Mouse (Mus musculus) liver, embryonic 12.5 days (tissue): ENCODE data around the gene Asrgl1. TPM values are rescaled to one million over a fixed set of nuclear protein-coding genes. Genes with fewer than 3 reads are reported as not detected.

ENCODE experiments used
- ATAC-seq: fragments of 200-750 bp; cut with Nextera tagmentation; 2 replicates; pipeline ENCODE4 v1.8.0; 2017; ENCODE audit warnings: moderate number of reproducible peaks, mild to moderate bottlenecking, moderate library complexity
- H3K27ac ChIP-seq: fragments of 300-500 bp; sonication (generic); 2 replicates; pipeline ENCODE4 v1.5.1; 2016; ENCODE audit warnings: mild to moderate bottlenecking
- H3K27me3 ChIP-seq: fragments of 300-500 bp; sonication (generic); replicated peaks from 2 replicates; pipeline ENCODE4 v1.6.1; 2016; ENCODE audit warnings: mild to moderate bottlenecking, moderate library complexity
- H3K36me3 ChIP-seq: fragments of 300-500 bp; sonication (generic); 2 replicates; pipeline ENCODE4 v1.6.1; 2016; ENCODE audit warnings: mild to moderate bottlenecking, moderate library complexity
- H3K4me1 ChIP-seq: fragments of 300-500 bp; sonication (generic); 2 replicates; pipeline ENCODE4 v1.6.1; 2016
- H3K4me2 ChIP-seq: fragments of 300-500 bp; sonication (generic); 2 replicates; pipeline ENCODE4 v1.6.1; 2016; ENCODE audit warnings: mild to moderate bottlenecking, moderate library complexity
- H3K4me3 ChIP-seq: fragments of 300-500 bp; sonication (generic); 2 replicates; pipeline ENCODE4 v1.5.1; 2016; ENCODE audit warnings: mild to moderate bottlenecking, moderate library complexity
- H3K9ac ChIP-seq: fragments of 300-500 bp; sonication (generic); 2 replicates; pipeline ENCODE4 v1.6.1; 2016; ENCODE audit warnings: mild to moderate bottlenecking, moderate library complexity
- H3K9me3 ChIP-seq: fragments of 300-500 bp; sonication (generic); replicated peaks from 2 replicates; pipeline ENCODE4 v1.6.1; 2016; ENCODE audit warnings: mild to moderate bottlenecking, moderate library complexity
- WGBS: fragments of 180-500 bp; shearing (Covaris S2); methylation state at CpG from one replicate; pipeline ENCODE4 v1.1.7; 2016; ENCODE audit not compliant: insufficient replicate concordance; 5-methylcytosine and 5-hydroxymethylcytosine counted together
- polyA plus RNA-seq: library from polyadenylated mRNA; unstranded; fragments of >200 nt; fragmentation: Nextera tagmentation; extraction: Ambion mirVana; gene quantifications from 2 replicates; pipeline ENCODE4 v1.2.1, GENCODE M21; 2016

Asrgl1 gene
- polyA plus RNA-seq, 1 experiment from 2014 or later = 13.2 TPM

- H3K4me2 ChIP-seq = no peak overlapping the region
- H3K4me3 ChIP-seq = no peak overlapping the region
- WGBS = 25% methylated on average over 7 of the region's 7 CpGs
- H3K27ac ChIP-seq = no peak overlapping the region
- no peaks in the 10 kb centered on the region for H3K27me3 ChIP-seq
- no peaks in the 10 kb centered on the region for H3K36me3 ChIP-seq
- peaks cover 9% of the 10 kb centered on the region; the same call in 1 of the 2 replicates for H3K4me1 ChIP-seq
- no peak for ATAC-seq
- no peak overlapping the region for H3K9ac ChIP-seq
- H3K9me3 ChIP-seq = no peaks in the 10 kb centered on the region
These were observed 55.5 kb downstream of the Asrgl1 start for GRCm38 (mm10) chr19:9079916-9080315.

- no peaks in the 10 kb centered on the region for H3K36me3 ChIP-seq
- H3K27ac ChIP-seq = no peak overlapping the region
- no peak overlapping the region for H3K4me3 ChIP-seq
- 58% methylated on average over 4 of the region's 4 CpGs for WGBS
- H3K27me3 ChIP-seq = no peaks in the 10 kb centered on the region
- peaks cover 10% of the 10 kb centered on the region; the same call in 1 of the 2 replicates for H3K4me1 ChIP-seq
- no peak overlapping the region for H3K9ac ChIP-seq
- ATAC-seq = no peak
- no peak overlapping the region for H3K4me2 ChIP-seq
- H3K9me3 ChIP-seq = no peaks in the 10 kb centered on the region
These were observed 58.3 kb downstream of the Asrgl1 start for GRCm38 (mm10) chr19:9076982-9077660.

- H3K9me3 ChIP-seq = no peaks in the 10 kb centered on the region
- H3K4me2 ChIP-seq = no peak overlapping the region
- H3K36me3 ChIP-seq = no peaks in the 10 kb centered on the region
- H3K4me3 ChIP-seq = no peak overlapping the region
- no peak overlapping the region for H3K27ac ChIP-seq
- no peaks in the 10 kb centered on the region for H3K27me3 ChIP-seq
- no peak for ATAC-seq
- WGBS = 74% methylated on average over 3 of the region's 3 CpGs
- H3K4me1 ChIP-seq = peaks cover 13% of the 10 kb centered on the region
- H3K9ac ChIP-seq = no peak overlapping the region
These were observed 59.4 kb downstream of the Asrgl1 start for GRCm38 (mm10) chr19:9076035-9076434.

DNA sequence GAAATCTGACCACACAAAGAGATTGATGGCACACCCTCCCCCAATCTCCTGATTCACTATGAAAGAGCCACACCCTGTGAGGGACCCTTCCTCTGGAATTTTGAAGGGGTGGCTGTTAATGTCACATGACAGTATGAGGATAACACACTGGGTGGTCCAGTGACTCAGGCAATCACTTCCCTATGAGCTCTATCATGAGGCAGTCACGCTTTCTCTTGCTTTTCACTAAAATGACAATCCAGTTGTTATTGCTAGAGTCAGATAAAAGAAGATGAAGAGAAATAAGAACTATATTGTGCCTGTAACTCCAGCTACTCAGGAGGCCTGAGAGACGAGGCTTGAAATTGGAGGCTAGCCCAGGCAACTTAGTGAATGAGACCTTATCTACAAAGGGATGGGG is 59.9 kb downstream of the Asrgl1 start:
- no peak for ATAC-seq
- 56% methylated on average over 2 of the region's 2 CpGs for WGBS
- no peaks in the 10 kb centered on the region for H3K27me3 ChIP-seq
- H3K4me3 ChIP-seq = no peak overlapping the region
- H3K9ac ChIP-seq = no peak overlapping the region
- H3K4me2 ChIP-seq = no peak overlapping the region
- H3K9me3 ChIP-seq = no peaks in the 10 kb centered on the region
- no peaks in the 10 kb centered on the region for H3K36me3 ChIP-seq
- H3K4me1 ChIP-seq = peaks cover 17% of the 10 kb centered on the region
- no peak overlapping the region for H3K27ac ChIP-seq

DNA sequence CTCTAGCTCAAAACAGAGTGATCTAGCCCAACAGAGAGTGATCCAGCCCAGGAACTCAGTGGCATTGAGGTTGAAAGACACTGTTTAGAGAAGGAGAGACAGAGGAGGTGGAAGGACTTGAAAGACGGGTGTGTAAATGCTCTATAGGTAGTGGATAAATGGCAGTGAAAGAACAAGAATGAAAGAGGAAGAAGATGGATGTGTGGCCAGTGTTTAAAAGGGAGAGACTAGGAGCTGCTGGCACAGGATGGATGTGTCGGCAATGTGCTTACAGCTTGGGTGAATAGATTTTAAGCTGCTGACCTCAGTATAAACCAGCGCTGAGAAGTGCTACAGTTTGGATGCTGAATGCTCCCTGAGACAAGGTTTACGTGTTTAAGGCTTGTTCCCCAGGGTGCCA is 61.0 kb downstream of the Asrgl1 start:
- H3K27ac ChIP-seq = no peak overlapping the region
- 61% methylated on average over 4 of the region's 4 CpGs for WGBS

DNA sequence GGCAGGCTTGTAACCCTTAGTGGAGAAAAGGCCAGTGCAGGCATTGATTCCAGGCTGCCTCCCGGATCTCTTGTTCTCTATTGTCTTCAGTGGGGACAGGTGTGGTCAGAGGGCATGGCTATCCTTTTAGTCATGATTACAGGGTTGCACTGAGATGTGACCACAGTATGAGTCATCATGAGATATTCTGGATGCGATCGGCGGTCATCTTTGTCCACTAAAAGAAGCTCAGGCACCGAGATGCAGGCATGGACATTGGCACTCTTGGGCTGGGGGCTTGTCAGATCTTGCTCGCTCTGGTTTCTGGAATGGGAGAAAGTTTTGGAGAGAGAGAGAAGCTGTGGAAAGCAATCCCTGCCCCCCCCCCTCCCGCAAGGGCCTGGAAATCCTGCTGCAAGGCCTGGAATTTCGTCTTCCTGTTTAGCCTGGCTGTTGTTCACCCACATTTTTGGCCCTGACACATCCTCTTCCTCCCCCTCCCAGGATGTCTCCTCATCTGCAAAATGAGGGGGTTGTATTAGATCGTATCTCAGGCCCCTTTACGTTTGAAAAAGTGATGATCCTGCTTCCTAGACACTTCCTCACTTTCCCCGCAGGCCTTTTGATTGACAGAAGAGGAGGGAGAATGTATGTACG is 61.5 kb downstream of the Asrgl1 start:
- Histone ChIP-seq H3K36me3 (no peaks in the 10 kb centered on the region), H3K27ac (no peak overlapping the region), H3K4me3 (no peak overlapping the region), H3K4me2 (no peak overlapping the region), H3K9me3 (no peaks in the 10 kb centered on the region), H3K27me3 (no peaks in the 10 kb centered on the region), H3K4me1 (peaks cover 17% of the 10 kb centered on the region), H3K9ac (no peak overlapping the region)
- 41% methylated on average over 12 of the region's 12 CpGs for WGBS
- no peak for ATAC-seq

More for the DNA sequence above, 61.0 kb downstream of the Asrgl1 start:
- no peak for ATAC-seq
- Histone ChIP-seq H3K4me2 (no peak overlapping the region), H3K9ac (no peak overlapping the region), H3K27me3 (no peaks in the 10 kb centered on the region), H3K4me3 (no peak overlapping the region), H3K36me3 (no peaks in the 10 kb centered on the region), H3K4me1 (peaks cover 17% of the 10 kb centered on the region), H3K9me3 (no peaks in the 10 kb centered on the region)

DNA sequence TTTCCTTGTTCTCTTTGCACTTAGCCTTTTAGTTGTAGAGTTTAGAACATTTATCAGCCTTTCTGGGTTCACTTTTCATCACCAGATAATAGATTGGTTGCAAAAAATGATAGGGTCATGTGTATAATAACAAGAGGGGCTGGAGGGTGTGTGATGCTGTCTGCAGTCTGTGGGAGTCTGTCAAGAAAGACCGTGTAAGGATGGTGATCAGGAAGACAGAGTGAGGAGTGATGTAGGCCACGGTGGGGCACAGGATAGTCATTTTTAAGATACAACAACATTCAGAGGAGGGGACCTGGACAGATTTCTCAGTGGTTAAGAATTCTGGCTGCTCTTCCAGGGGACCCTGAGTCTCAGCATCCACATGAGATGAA is 63.3 kb downstream of the Asrgl1 start:
- no peak overlapping the region for H3K4me2 ChIP-seq
- H3K27me3 ChIP-seq = no peaks in the 10 kb centered on the region
- H3K9ac ChIP-seq = no peak overlapping the region
- no peak overlapping the region for H3K27ac ChIP-seq
- WGBS = 49% methylated on average over 2 of the region's 2 CpGs
- H3K9me3 ChIP-seq = no peaks in the 10 kb centered on the region
- H3K4me1 ChIP-seq = peaks cover 17% of the 10 kb centered on the region
- no peak for ATAC-seq
- no peaks in the 10 kb centered on the region for H3K36me3 ChIP-seq
- no peak overlapping the region for H3K4me3 ChIP-seq

DNA sequence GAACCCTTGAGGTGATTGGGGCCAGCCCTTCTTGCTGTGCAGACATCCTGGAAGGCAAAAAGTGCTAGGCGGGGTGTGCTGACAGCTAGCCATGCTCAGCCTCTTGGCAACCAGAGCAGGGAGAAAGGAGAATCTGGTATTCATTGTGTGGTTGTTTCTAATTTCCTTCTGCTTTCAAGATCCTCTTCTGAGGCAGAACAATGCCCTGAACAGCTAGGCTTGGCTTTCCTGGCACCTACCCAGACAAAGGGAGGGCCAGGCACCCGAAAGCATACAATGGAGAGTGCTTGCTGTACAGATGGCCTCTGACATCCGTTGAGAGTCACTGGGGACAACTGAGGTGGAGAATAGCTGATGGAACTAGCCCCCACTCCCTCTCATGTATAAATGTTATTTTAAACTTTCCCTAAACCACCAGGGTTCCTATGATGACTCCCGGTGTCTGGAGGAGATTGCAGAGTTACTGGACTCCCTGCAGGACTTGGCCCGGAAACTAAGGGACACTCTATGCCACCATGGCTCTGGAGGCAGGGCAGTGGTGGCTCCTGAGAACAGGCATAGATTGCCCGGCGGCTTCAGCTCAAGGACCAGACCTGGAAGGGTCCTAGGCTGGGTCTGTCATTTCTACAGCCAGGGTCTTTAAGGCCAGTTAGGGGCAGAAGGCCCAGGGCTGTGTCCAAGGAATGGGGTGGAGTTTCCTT is 63.8 kb downstream of the Asrgl1 start:
- no peaks in the 10 kb centered on the region for H3K27me3 ChIP-seq
- no peak for ATAC-seq
- no peak overlapping the region for H3K9ac ChIP-seq
- no peak overlapping the region for H3K4me2 ChIP-seq
- no peaks in the 10 kb centered on the region for H3K9me3 ChIP-seq
- WGBS = 57% methylated on average over 7 of the region's 7 CpGs
- no peak overlapping the region for H3K4me3 ChIP-seq
- H3K27ac ChIP-seq = no peak overlapping the region
- H3K4me1 ChIP-seq = peaks cover 17% of the 10 kb centered on the region
- no peaks in the 10 kb centered on the region for H3K36me3 ChIP-seq

DNA sequence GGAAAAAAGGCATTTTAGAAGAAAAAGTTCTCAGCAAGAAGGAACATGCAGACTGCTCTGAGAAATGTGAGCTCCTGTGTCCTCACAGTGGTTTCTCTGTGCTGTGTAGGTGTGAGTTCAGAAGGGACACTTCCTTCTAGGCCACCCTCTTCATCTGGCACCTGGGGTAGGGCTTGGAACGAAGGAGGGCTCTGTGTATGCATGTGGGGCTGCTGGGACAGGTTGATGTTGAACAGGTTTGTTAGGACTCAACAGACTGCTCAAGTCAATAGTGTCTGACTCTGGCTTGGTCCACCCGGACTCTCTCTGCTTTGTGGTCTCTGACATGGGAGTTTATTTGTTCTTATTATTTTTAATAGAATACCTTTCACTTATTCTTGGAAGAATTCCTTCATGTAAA is 65.1 kb downstream of the Asrgl1 start:
- Histone ChIP-seq H3K4me3 (no peak overlapping the region), H3K9ac (no peak overlapping the region), H3K27ac (no peak overlapping the region), H3K27me3 (no peaks in the 10 kb centered on the region), H3K4me2 (no peak overlapping the region), H3K4me1 (peaks cover 27% of the 10 kb centered on the region), H3K9me3 (no peaks in the 10 kb centered on the region), H3K36me3 (no peaks in the 10 kb centered on the region)
- no peak for ATAC-seq
- WGBS = 70% methylated on average over 2 of the region's 2 CpGs

GRCm38 (mm10) chr19:9069687-9070307 is 65.6 kb downstream of the Asrgl1 start:
- Histone ChIP-seq H3K27ac (no peak overlapping the region), H3K4me2 (no peak overlapping the region), H3K4me3 (no peak overlapping the region), H3K27me3 (no peaks in the 10 kb centered on the region), H3K9ac (no peak overlapping the region), H3K9me3 (no peaks in the 10 kb centered on the region), H3K36me3 (no peaks in the 10 kb centered on the region), H3K4me1 (peaks cover 27% of the 10 kb centered on the region)
- ATAC-seq = no peak
- 63% methylated on average over 8 of the region's 8 CpGs for WGBS

DNA sequence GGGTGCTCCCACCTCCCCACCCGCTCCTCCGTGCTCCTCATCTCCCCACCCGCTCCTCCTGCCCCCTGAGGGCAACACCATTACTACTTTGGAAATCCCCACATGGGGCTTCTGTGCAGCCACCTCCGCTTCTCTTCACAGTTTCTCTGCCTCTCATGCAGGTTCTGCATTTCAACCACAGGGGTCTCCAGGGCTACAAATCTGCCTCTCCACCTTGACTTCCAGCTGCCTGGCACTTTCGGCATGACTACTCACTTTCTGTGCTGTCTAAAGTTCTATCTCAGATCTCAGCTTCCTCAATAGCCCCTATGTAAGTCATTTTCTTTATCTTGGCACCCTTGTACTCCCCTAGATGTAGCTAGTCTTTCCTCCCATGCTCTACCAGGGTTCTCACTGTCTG is 68.1 kb downstream of the Asrgl1 start:
- Histone ChIP-seq H3K4me1 (peaks cover 19% of the 10 kb centered on the region), H3K4me3 (no peak overlapping the region), H3K36me3 (no peaks in the 10 kb centered on the region), H3K9me3 (no peaks in the 10 kb centered on the region), H3K27me3 (no peaks in the 10 kb centered on the region), H3K27ac (no peak overlapping the region), H3K4me2 (no peak overlapping the region), H3K9ac (no peak overlapping the region)
- ATAC-seq = no peak
- 55% methylated on average over 5 of the region's 5 CpGs for WGBS
